Mouse (Mus musculus) ES-Bruce4 (cell line): ENCODE measurements around the gene C3.

ENCODE experiments used
- CTCF ChIP-seq: IDR thresholded peaks from one replicate; pipeline ENCODE4 v1.8.1; 2011; ENCODE audit warnings: low read depth, low read length
- EP300 ChIP-seq: IDR thresholded peaks from 2 replicates; pipeline ENCODE4 v1.6.1; 2011; ENCODE audit warnings: low read depth, low read length; ENCODE audit not compliant: insufficient read depth
- POLR2A ChIP-seq: IDR thresholded peaks from one replicate; pipeline ENCODE4 v1.8.1; 2011; ENCODE audit warnings: low read length; ENCODE audit not compliant: insufficient read depth

GRCm38 (mm10) chr17:57247393-57248200, 19.7 kb upstream of the C3 start:
- TF ChIP-seq CTCF (no peak), POLR2A (no peak), EP300 (no peak)
